Mouse (Mus musculus) neural tube, embryonic 13.5 days (tissue): ENCODE measurements at regions not wholly inside any gene's neighbourhood (a gene's known extent, or its start where the extent isn't known, plus 50 kb on each side); places are given as distances from the start of the nearest gene placed in this dataset.

ENCODE experiments used
- ATAC-seq: fragments of 200-750 bp; cut with Nextera tagmentation; 2 replicates; pipeline ENCODE4 v1.8.0; 2017; ENCODE audit warnings: low read depth, mild to moderate bottlenecking, moderate TSS enrichment, moderate library complexity
- H3K27ac ChIP-seq: fragments of 300-500 bp; sonication (generic); replicated peaks from 2 replicates; pipeline ENCODE4 v1.5.1; 2015; ENCODE audit warnings: moderate library complexity, mild to moderate bottlenecking, inconsistent platforms
- H3K27me3 ChIP-seq: fragments of 300-500 bp; sonication (generic); 2 replicates; pipeline ENCODE4 v1.6.1; 2015; ENCODE audit warnings: mild to moderate bottlenecking, inconsistent platforms
- H3K36me3 ChIP-seq: fragments of 300-500 bp; sonication (generic); 2 replicates; pipeline ENCODE4 v1.6.1; 2015; ENCODE audit warnings: mild to moderate bottlenecking, inconsistent platforms
- H3K4me1 ChIP-seq: fragments of 300-500 bp; sonication (generic); replicated peaks from 2 replicates; pipeline ENCODE4 v1.6.1; 2015; ENCODE audit warnings: inconsistent platforms
- H3K4me2 ChIP-seq: fragments of 300-500 bp; sonication (generic); 2 replicates; pipeline ENCODE4 v1.6.1; 2015; ENCODE audit warnings: inconsistent platforms, mild to moderate bottlenecking, moderate library complexity
- H3K4me3 ChIP-seq: fragments of 300-500 bp; sonication (generic); 2 replicates; pipeline ENCODE4 v1.5.1; 2015; ENCODE audit warnings: mild to moderate bottlenecking, inconsistent platforms
- H3K9ac ChIP-seq: fragments of 300-500 bp; sonication (generic); 2 replicates; pipeline ENCODE4 v1.6.1; 2015; ENCODE audit warnings: moderate library complexity, mild to moderate bottlenecking, inconsistent platforms
- H3K9me3 ChIP-seq: fragments of 300-500 bp; sonication (generic); 2 replicates; pipeline ENCODE4 v1.6.1; 2016; ENCODE audit warnings: inconsistent platforms
- WGBS: fragments of 180-500 bp; shearing (Covaris S2); methylation state at CpG from one replicate; pipeline ENCODE4 v1.1.7; 2015; 5-methylcytosine and 5-hydroxymethylcytosine counted together

DNA sequence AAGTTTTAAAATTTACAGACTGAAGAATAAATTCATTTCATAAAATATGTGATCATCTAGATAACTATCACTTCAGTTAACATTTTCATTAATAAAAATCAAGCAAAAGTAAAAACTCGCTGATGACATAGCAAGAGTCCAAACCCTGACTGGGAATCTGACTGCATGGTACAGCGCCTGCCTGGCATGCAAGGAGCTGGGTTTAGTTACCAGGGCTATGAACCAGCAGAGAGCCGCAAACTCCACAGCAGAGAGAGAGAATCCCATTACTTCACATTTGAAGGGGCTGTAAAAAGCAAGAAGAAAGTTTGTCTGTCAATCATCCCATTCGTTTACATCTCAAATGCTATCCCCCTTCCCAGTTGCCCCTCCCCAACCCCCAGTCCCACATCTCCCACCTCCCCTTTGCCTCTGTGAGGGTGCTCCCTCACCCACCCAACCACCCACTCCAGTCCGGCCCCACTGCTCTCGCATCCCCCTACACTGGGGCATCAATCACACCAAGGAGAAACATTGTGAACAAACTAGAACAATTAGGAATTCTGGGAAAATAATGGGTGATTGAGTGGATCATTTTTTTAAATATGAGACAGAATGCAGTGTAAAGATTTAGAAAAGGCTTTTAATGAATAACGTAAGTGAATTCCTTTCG is 487.6 kb downstream of the Efna5 start:
- H3K36me3 ChIP-seq, result no peaks in the 10 kb centered on the region
- no peaks in the 10 kb centered on the region for H3K27me3 ChIP-seq
- H3K27ac ChIP-seq, result no peak overlapping the region
- 93% methylated on average over 8 of the region's 8 CpGs for WGBS
- no peaks in the 10 kb centered on the region for H3K9me3 ChIP-seq
- H3K4me2 ChIP-seq, result no peak overlapping the region
- no peak overlapping the region for H3K9ac ChIP-seq
- no peak overlapping the region for H3K4me3 ChIP-seq
- ATAC-seq, result no peak
- H3K4me1 ChIP-seq, result no peaks in the 10 kb centered on the region

DNA sequence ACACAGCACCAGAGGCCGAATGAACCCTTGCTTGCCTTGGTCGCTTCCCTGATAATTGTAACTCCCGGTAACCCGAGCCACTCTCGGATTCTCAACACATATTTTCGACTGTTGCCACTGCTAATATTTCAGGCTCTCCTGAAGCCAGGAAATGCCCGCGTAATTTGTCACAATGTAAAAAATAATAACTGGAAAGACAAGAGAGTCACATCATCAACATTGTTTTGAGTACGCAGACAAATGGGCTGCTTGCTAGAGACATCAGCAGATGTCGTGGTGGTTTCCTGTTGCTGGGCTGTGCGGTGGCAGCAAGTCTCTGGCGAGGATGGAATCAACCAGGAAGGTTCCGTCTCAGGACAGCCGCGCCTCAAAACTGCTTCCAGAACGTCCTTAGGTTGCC is 497.1 kb downstream of the Efna5 start:
- Histone ChIP-seq H3K36me3 (no peaks in the 10 kb centered on the region), H3K4me1 (no peaks in the 10 kb centered on the region), H3K4me3 (no peak overlapping the region), H3K27ac (no peak overlapping the region), H3K9ac (no peak overlapping the region), H3K27me3 (no peaks in the 10 kb centered on the region), H3K9me3 (no peaks in the 10 kb centered on the region), H3K4me2 (no peak overlapping the region)
- 84% methylated on average over 16 of the region's 16 CpGs for WGBS
- ATAC-seq, result no peak

DNA sequence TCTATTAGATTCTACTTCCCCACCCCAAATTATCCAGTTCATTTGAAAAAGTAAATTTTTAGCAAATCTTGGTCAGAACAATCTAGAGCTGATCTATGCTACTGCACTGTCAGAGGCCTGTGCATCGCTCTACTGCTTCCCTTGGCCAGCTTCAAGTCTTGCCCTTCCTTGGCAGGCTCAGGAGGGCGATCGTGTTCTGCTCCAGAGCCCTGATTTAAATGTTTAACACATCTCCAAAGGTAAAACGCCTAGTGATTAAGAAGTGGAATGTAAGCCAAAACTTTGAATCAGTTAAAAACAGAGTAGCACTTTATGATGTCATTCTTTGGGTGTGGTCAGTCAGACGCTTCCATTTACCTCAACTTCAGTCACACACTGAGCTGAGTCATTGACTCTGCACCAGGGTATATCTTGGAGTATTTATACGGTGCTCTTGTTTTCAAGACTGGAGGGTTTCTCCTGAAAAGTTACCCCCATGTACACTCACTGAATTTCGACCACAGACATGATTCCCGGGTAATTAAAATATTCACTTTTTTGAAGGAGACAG is 502.2 kb downstream of the Efna5 start:
- H3K4me3 ChIP-seq, result no peak overlapping the region
- H3K4me1 ChIP-seq, result no peaks in the 10 kb centered on the region
- H3K9ac ChIP-seq, result no peak overlapping the region
- no peaks in the 10 kb centered on the region for H3K9me3 ChIP-seq
- H3K27ac ChIP-seq, result no peak overlapping the region
- H3K36me3 ChIP-seq, result no peaks in the 10 kb centered on the region
- H3K27me3 ChIP-seq, result no peaks in the 10 kb centered on the region
- WGBS, result 88% methylated on average over 8 of the region's 8 CpGs
- no peak for ATAC-seq
- no peak overlapping the region for H3K4me2 ChIP-seq

DNA sequence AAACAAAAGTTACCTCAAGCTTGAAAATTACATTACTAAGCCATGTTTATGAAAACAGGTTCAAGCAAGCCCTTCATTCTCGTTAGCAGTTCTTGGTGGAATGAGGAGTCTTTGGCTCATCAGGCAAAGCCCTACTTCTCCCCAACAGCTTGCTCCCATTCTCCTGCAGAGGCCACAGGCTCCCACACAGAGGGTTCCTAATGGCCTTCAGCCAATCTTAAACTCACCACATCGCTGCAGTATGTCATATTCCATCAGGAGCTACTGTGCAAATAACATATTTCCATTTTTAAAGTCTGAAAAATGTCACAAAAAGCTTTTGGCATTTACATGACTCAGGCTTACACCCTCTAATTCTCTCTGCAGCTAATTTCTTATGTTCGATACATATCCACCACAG is 512.0 kb downstream of the Efna5 start:
- WGBS, result 87% methylated on average over 3 of the region's 3 CpGs
- no peaks in the 10 kb centered on the region for H3K36me3 ChIP-seq

DNA sequence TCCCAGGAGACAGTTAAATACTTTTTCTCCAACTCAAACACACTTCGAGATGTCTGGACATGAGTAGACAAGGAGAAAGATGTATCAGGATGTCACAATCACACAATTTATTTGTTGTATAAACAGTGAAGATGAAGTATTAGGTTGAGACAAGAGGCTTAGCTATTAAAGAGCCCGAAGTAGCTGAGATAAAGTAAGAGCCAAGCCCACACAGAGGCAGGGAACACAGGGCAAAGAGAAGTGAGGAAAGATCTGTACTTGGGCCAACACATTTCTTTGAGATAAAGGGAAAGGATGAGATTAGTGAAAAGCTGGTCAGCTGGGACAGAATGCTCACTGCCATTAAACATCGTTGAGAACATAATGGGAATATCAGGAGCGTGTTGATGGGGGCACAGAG is 513.2 kb downstream of the Efna5 start:
- 71% methylated on average over 4 of the region's 4 CpGs for WGBS
- H3K36me3 ChIP-seq, result no peaks in the 10 kb centered on the region
- H3K27ac ChIP-seq, result no peak overlapping the region
- H3K9ac ChIP-seq, result no peak overlapping the region
- ATAC-seq, result no peak
- no peaks in the 10 kb centered on the region for H3K9me3 ChIP-seq
- H3K4me2 ChIP-seq, result no peak overlapping the region
- H3K4me3 ChIP-seq, result no peak overlapping the region
- no peaks in the 10 kb centered on the region for H3K4me1 ChIP-seq
- H3K27me3 ChIP-seq, result no peaks in the 10 kb centered on the region

More for the DNA sequence above, 512.0 kb downstream of the Efna5 start:
- Histone ChIP-seq H3K4me3 (no peak overlapping the region), H3K4me2 (no peak overlapping the region), H3K27me3 (no peaks in the 10 kb centered on the region), H3K9me3 (no peaks in the 10 kb centered on the region), H3K27ac (no peak overlapping the region), H3K4me1 (no peaks in the 10 kb centered on the region), H3K9ac (no peak overlapping the region)
- no peak for ATAC-seq

DNA sequence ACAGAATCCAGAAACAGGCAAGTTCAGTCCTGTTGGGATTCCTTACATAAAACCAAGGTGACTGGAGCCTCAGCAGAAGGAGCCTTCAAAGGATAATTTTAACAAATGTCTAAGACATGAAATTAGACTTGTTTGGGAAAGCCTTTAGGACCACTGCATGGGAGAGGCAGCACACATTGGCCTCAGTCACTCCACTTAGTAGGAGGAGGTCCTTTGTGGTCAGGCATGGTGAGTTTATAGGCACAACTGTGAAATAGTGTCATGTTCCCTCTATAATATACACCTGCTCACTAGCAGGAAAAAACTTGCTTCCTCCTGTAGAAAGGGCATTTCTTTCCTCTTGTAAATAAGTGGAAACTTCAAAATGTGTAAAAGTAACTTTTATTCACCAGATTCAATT is 522.8 kb downstream of the Efna5 start:
- no peaks in the 10 kb centered on the region for H3K27me3 ChIP-seq
- H3K4me1 ChIP-seq, result no peaks in the 10 kb centered on the region
- no peaks in the 10 kb centered on the region for H3K9me3 ChIP-seq
- no peak overlapping the region for H3K4me2 ChIP-seq
- no peak overlapping the region for H3K27ac ChIP-seq
- no peak for ATAC-seq
- H3K36me3 ChIP-seq, result no peaks in the 10 kb centered on the region
- H3K4me3 ChIP-seq, result no peak overlapping the region
- H3K9ac ChIP-seq, result no peak overlapping the region

DNA sequence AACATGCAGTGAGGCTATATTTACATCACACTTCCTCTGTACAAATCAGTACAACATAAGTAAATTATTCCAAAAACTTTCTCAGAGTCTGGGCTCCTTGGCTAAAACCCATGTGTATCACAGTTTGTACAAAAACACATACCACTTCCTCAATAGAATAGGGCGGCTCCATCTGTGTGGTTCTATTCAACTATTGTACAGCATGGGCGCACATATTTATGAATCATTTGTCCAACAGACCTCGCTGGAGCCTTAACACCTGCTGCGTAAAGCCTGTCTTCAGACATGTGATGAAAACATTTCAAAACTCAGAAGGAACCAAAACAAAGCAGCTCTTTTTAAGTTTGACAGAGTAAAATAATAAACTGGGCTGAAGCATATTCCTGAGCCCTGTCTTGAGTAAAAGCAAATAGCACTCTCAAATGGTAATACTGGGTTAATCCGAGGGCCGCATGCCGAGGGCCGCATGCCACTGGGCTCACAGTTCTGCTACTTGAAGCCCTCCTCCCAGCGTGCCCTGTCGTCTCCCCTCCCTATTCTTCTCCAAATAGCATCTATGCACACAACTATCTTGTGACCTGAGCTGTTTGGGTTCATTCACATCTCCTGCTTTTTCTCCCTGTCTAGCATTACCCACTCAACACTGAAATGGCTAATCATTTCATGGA is 543.1 kb downstream of the Efna5 start:
- Histone ChIP-seq H3K4me3 (no peak overlapping the region), H3K27me3 (no peaks in the 10 kb centered on the region), H3K9ac (no peak overlapping the region), H3K27ac (no peak overlapping the region), H3K4me1 (no peaks in the 10 kb centered on the region), H3K9me3 (no peaks in the 10 kb centered on the region), H3K4me2 (no peak overlapping the region), H3K36me3 (no peaks in the 10 kb centered on the region)
- no peak for ATAC-seq
- 70% methylated on average over 10 of the region's 10 CpGs for WGBS

DNA sequence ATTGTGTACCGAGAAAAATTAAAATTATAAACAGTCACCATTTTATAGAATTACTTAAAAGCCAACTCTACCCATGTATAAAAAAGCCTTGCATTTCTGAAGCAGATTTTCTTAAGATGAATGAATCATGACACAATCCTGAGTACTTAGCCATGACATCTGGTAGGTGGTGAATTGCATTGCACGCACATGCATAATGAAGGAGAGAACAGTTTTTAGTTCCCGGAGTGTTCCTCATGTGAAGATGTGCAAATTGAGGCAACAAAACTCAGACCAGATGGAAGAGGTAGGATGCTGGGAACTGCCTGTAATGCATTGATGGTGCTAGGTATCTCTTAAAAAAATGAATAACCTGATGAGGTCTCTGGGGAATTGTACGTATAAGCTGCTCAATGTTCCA is 550.9 kb downstream of the Efna5 start:
- no peaks in the 10 kb centered on the region for H3K9me3 ChIP-seq
- no peak overlapping the region for H3K4me3 ChIP-seq
- H3K4me2 ChIP-seq, result no peak overlapping the region
- no peaks in the 10 kb centered on the region for H3K36me3 ChIP-seq
- no peaks in the 10 kb centered on the region for H3K27me3 ChIP-seq
- H3K9ac ChIP-seq, result no peak overlapping the region
- no peaks in the 10 kb centered on the region for H3K4me1 ChIP-seq
- ATAC-seq, result no peak
- H3K27ac ChIP-seq, result no peak overlapping the region
- 76% methylated on average over 4 of the region's 4 CpGs for WGBS

DNA sequence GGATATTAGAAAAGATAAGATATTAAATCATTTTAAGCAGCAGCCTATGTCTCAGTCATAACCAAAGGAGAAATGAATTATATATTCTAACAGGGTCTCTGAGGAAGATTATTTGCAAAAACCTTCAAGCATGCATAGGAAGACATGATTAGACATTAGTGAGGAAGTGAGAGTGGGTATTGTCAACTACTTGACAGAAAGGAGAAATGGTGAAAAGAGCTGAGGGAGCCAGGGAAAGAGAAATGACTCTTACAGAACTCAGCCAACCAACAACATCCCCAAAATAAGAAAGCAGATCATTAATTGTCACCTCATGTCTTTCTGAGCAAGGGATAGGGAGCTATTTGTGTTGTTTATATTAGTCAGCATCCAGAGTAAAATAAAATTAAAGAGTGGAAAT is 554.3 kb downstream of the Efna5 start:
- ATAC-seq, result no peak
- H3K4me1 ChIP-seq, result no peaks in the 10 kb centered on the region

DNA sequence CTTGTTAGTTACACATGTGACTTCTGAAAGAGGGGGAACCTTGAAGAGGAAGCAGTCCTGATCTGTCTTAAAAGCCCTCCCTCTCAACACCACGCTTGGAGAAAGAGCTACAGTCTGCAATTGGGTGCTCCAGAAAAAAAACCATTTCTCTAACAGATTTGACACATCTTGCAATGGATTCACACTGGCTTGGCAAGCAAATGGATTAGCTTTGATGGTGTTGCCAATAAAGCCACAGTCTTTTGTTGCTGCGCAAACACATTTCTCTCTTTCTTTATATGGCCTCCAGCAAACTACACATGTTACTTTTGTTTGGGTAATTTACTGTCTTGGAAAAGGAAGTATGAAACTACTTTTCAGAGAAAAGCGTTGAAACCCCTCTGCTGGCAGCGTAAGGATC is 562.1 kb downstream of the Efna5 start:
- H3K27me3 ChIP-seq, result no peaks in the 10 kb centered on the region
- WGBS, result 57% methylated on average over 4 of the region's 4 CpGs

More for the DNA sequence above, 554.3 kb downstream of the Efna5 start:
- H3K27me3 ChIP-seq, result no peaks in the 10 kb centered on the region
- no peak overlapping the region for H3K4me3 ChIP-seq
- no peak overlapping the region for H3K4me2 ChIP-seq
- no peak overlapping the region for H3K9ac ChIP-seq
- no peak overlapping the region for H3K27ac ChIP-seq
- no peaks in the 10 kb centered on the region for H3K9me3 ChIP-seq
- H3K36me3 ChIP-seq, result no peaks in the 10 kb centered on the region

DNA sequence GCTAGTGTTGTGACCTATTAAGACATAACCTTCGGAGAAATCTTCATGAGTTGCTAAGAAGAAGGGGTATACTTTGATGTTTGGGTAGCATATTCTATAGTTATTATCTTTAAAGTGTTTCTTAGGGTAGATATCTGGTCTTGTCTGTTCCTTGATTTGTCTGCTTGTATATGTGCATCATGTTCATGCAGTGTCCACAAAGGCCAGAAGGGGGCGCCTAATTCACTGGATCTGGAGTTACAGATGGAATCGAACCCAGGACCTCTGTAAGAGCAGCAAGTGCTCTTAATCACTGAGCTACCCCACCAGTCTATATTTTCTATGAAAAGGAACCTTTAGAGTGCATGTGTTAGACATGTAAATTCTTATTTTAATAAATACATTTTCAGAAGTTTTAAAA is 571.1 kb downstream of the Efna5 start:
- ATAC-seq, result no peak
- no peak overlapping the region for H3K4me3 ChIP-seq
- no peaks in the 10 kb centered on the region for H3K4me1 ChIP-seq
- no peak overlapping the region for H3K9ac ChIP-seq
- no peaks in the 10 kb centered on the region for H3K9me3 ChIP-seq
- H3K27ac ChIP-seq, result no peak overlapping the region
- 47% methylated on average over 3 of the region's 3 CpGs for WGBS
- H3K36me3 ChIP-seq, result no peaks in the 10 kb centered on the region
- no peak overlapping the region for H3K4me2 ChIP-seq
- H3K27me3 ChIP-seq, result no peaks in the 10 kb centered on the region

More for the DNA sequence above, 562.1 kb downstream of the Efna5 start:
- no peak for ATAC-seq
- H3K4me2 ChIP-seq, result no peak overlapping the region
- H3K9ac ChIP-seq, result no peak overlapping the region
- no peaks in the 10 kb centered on the region for H3K36me3 ChIP-seq
- no peak overlapping the region for H3K4me3 ChIP-seq
- H3K27ac ChIP-seq, result no peak overlapping the region
- H3K9me3 ChIP-seq, result no peaks in the 10 kb centered on the region
- no peaks in the 10 kb centered on the region for H3K4me1 ChIP-seq

DNA sequence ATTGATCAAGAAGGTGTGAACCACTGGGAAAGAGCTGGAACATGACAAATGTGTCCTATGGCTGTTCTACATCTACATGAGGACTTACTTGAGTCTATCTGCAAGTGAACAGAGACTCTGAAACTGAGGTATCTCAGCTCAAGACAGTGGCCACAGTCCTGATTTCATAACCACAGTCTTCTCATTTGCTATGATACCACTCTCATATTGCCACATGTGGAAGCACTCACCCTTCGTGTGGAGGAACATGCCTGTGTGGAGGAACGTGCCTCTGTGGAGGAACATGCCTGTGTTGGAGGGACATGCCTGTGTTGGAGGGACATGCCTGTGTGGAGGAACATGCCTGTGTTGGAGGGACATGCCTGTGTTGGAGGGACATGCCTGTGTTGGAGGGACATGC is 574.0 kb downstream of the Efna5 start:
- Histone ChIP-seq H3K9ac (no peak overlapping the region), H3K27me3 (no peaks in the 10 kb centered on the region), H3K9me3 (no peaks in the 10 kb centered on the region), H3K27ac (no peak overlapping the region), H3K4me1 (no peaks in the 10 kb centered on the region), H3K36me3 (no peaks in the 10 kb centered on the region), H3K4me2 (no peak overlapping the region), H3K4me3 (no peak overlapping the region)
- WGBS, result 84% methylated on average over 2 of the region's 2 CpGs
- no peak for ATAC-seq

DNA sequence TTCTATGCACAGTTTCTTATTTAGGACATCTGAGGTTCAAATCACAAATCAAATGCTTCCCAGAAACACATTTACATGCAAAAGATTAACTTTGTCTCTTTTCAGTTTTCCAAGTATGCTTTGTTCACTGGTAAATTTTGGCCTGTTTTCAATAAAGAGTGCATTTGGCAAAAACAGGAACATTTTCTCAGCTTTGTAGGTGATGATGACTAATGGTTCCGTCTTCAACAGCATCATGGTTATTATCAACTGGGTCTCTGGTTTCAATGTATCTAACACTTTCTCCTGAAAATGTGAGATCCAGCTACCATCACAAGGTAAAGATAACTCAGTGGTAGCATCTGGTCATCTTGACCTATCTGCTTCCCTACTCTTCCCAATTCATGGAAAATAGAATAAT is 574.6 kb downstream of the Efna5 start:
- no peak overlapping the region for H3K4me2 ChIP-seq
- H3K4me3 ChIP-seq, result no peak overlapping the region
- no peaks in the 10 kb centered on the region for H3K4me1 ChIP-seq
- H3K9me3 ChIP-seq, result no peaks in the 10 kb centered on the region
- H3K27ac ChIP-seq, result no peak overlapping the region
- no peak for ATAC-seq
- 96% methylated on average over 1 of the region's 1 CpGs for WGBS
- H3K36me3 ChIP-seq, result no peaks in the 10 kb centered on the region
- H3K9ac ChIP-seq, result no peak overlapping the region
- no peaks in the 10 kb centered on the region for H3K27me3 ChIP-seq
